Mouse (Mus musculus) CH12.LX (cell line): ENCODE data around the gene Pdcd7. TPM values are rescaled to one million over a fixed set of nuclear protein-coding genes. Genes with fewer than 3 reads are reported as not detected.

Experiments
- DNase-seq: peaks from one replicate; pipeline ENCODE4 v3.0.0-alpha.2; 2013; ENCODE audit errors: extremely low read depth
- H3K27ac ChIP-seq: 2 replicates; pipeline ENCODE4 v1.5.1; 2012; ENCODE audit warnings: low read depth, mild to moderate bottlenecking, control low read depth, moderate library complexity; ENCODE audit not compliant: insufficient read depth
- H3K27me3 ChIP-seq: replicated peaks from 2 replicates; pipeline ENCODE3; 2012; ENCODE audit warnings: inconsistent platforms
- H3K36me3 ChIP-seq, 2 experiments: replicated peaks in 1 of 2; 2 replicates each; pipeline versions ENCODE3 to v1.6.1; 2012; ENCODE audit warnings: inconsistent platforms in 1 of 2, low read length in 1 of 2, mild to moderate bottlenecking in 1 of 2, mixed read lengths in 1 of 2, moderate library complexity in 1 of 2; ENCODE audit not compliant: control insufficient read depth in 1 of 2, insufficient read depth in 1 of 2
- H3K4me1 ChIP-seq, 2 experiments: 2 replicates each; pipeline ENCODE4 v1.6.1; 2012; ENCODE audit warnings: inconsistent platforms in 1 of 2, moderate library complexity in 1 of 2; ENCODE audit not compliant: insufficient read depth in 2 of 2, control insufficient read depth in 1 of 2
- H3K4me2 ChIP-seq: 2 replicates; pipeline ENCODE4 v1.6.1; 2012; ENCODE audit warnings: low read depth, mild to moderate bottlenecking, control low read depth; ENCODE audit not compliant: poor library complexity, insufficient read depth, severe bottlenecking
- H3K4me3 ChIP-seq, 3 experiments: fragments of 150-350 bp in 1 of 3; sonication (generic) in 1 of 3; replicated peaks in 1 of 3; 2 replicates each; pipeline versions ENCODE3 to v1.5.1; 2011 to 2012; ENCODE audit warnings: low read depth in 2 of 3, low read length in 2 of 3, mild to moderate bottlenecking in 2 of 3, moderate library complexity in 2 of 3, control low read depth in 1 of 3, improper control_type of control experiment in 1 of 3, inconsistent platforms in 1 of 3, mixed read lengths in 1 of 3; ENCODE audit not compliant: poor library complexity in 1 of 3
- H3K79me2 ChIP-seq: replicated peaks from 2 replicates; pipeline ENCODE4 v1.6.1; 2012; ENCODE audit warnings: mild to moderate bottlenecking, moderate library complexity; ENCODE audit not compliant: control insufficient read depth, poor library complexity, insufficient read depth, severe bottlenecking; ENCODE audit errors: extremely low read depth
- H3K9ac ChIP-seq: 2 replicates; pipeline ENCODE4 v1.6.1; 2012; ENCODE audit warnings: low read depth, mild to moderate bottlenecking, control low read depth, moderate library complexity; ENCODE audit not compliant: insufficient read depth
- H3K9me3 ChIP-seq: replicated peaks from 2 replicates; pipeline ENCODE3; 2012; ENCODE audit warnings: low read length, inconsistent platforms, mixed read lengths
- CHD1 ChIP-seq: IDR thresholded peaks from 2 replicates; pipeline ENCODE4 v1.6.1; 2012; ENCODE audit warnings: low read depth, low read length, improper control_type of control experiment, inconsistent platforms
- CHD2 ChIP-seq: IDR thresholded peaks from 2 replicates; pipeline ENCODE4 v1.6.1; 2011; ENCODE audit warnings: low read length, improper control_type of control experiment
- CTCF ChIP-seq, 2 experiments: IDR thresholded peaks in 1 of 2; conservative IDR thresholded peaks in 1 of 2; 2 replicates each; pipeline ENCODE4 v1.5.1; 2011 to 2012; ENCODE audit warnings: low read depth in 2 of 2, low read length in 2 of 2, improper control_type of control experiment in 1 of 2, inconsistent platforms in 1 of 2, mild to moderate bottlenecking in 1 of 2, moderate library complexity in 1 of 2
- E2F4 ChIP-seq: IDR thresholded peaks from 2 replicates; pipeline ENCODE4 v1.6.1; 2011; ENCODE audit warnings: low read depth, low read length, improper control_type of control experiment; ENCODE audit not compliant: insufficient replicate concordance
- ELF1 ChIP-seq: IDR thresholded peaks from 2 replicates; pipeline ENCODE4 v1.6.1; 2014; ENCODE audit warnings: low read depth, mild to moderate bottlenecking, inconsistent platforms, low read length, improper control_type of control experiment
- ETS1 ChIP-seq: conservative IDR thresholded peaks from 2 replicates; pipeline ENCODE4 v1.6.1; 2012; ENCODE audit warnings: low read depth, mild to moderate bottlenecking, inconsistent platforms, low read length, improper control_type of control experiment, moderate library complexity
- HCFC1 ChIP-seq: IDR thresholded peaks from 2 replicates; pipeline ENCODE4 v1.6.1; 2012; ENCODE audit warnings: low read depth, mild to moderate bottlenecking, inconsistent platforms, low read length, improper control_type of control experiment
- IRF4 ChIP-seq: IDR thresholded peaks from 2 replicates; pipeline ENCODE4 v1.6.1; 2014; ENCODE audit warnings: low read depth, mild to moderate bottlenecking, inconsistent platforms, low read length, improper control_type of control experiment
- MAZ ChIP-seq: IDR thresholded peaks from 2 replicates; pipeline ENCODE4 v1.6.1; 2012; ENCODE audit warnings: low read depth, mild to moderate bottlenecking, inconsistent platforms, low read length, improper control_type of control experiment, moderate library complexity
- MXI1 ChIP-seq: IDR thresholded peaks from 2 replicates; pipeline ENCODE4 v1.6.1; 2011; ENCODE audit warnings: mild to moderate bottlenecking, low read depth, low read length, improper control_type of control experiment
- NRF1 ChIP-seq: IDR thresholded peaks from 2 replicates; pipeline ENCODE4 v1.6.1; 2014; ENCODE audit warnings: low read depth, mild to moderate bottlenecking, inconsistent platforms, low read length, improper control_type of control experiment, moderate library complexity
- POLR2A ChIP-seq: IDR thresholded peaks from 2 replicates; pipeline ENCODE4 v1.6.1; 2011; ENCODE audit warnings: low read depth, mild to moderate bottlenecking, improper control_type of control experiment, low read length
- POLR2AphosphoS2 ChIP-seq: IDR thresholded peaks from 2 replicates; pipeline ENCODE4 v1.6.1; 2011; ENCODE audit warnings: low read depth, low read length, improper control_type of control experiment
- SIN3A ChIP-seq: IDR thresholded peaks from 2 replicates; pipeline ENCODE4 v1.6.1; 2012; ENCODE audit warnings: low read length, improper control_type of control experiment, inconsistent platforms
- TBP ChIP-seq: conservative IDR thresholded peaks from 2 replicates; pipeline ENCODE4 v1.6.1; 2011; ENCODE audit warnings: low read depth, low read length, improper control_type of control experiment
- TCF12 ChIP-seq: IDR thresholded peaks from 2 replicates; pipeline ENCODE4 v1.6.1; 2014; ENCODE audit warnings: low read depth, mild to moderate bottlenecking, inconsistent platforms, low read length, improper control_type of control experiment
- ZC3H11A ChIP-seq: IDR thresholded peaks from 2 replicates; pipeline ENCODE4 v1.6.1; 2012; ENCODE audit warnings: low read depth, mild to moderate bottlenecking, inconsistent platforms, low read length, improper control_type of control experiment
- ZMIZ1 ChIP-seq: IDR thresholded peaks from 2 replicates; pipeline ENCODE4 v1.6.1; 2012; ENCODE audit warnings: low read depth, mild to moderate bottlenecking, inconsistent platforms, low read length, improper control_type of control experiment
- dilution Hi-C: fragments of 300-500 bp; cut with MboI; formaldehyde crosslinking; loops from 2 replicates; pipeline ENCODE4 v1.14.3; 2020; ENCODE audit warnings: low sequenced_read_pairs; ENCODE audit not compliant: extremely low pct_unique_long_range_greater_than_20kb, extremely low pct_ligation_motif_present
- in situ Hi-C: fragments of 300-500 bp; cut with MboI; formaldehyde crosslinking; loops from 3 replicates; pipeline ENCODE4 v1.14.3; 2019; ENCODE audit warnings: low sequenced_read_pairs, low pct_ligation_motif_present, low pct_unique_long_range_greater_than_20kb, mixed read lengths
- polyA plus RNA-seq: library from polyadenylated mRNA; unstranded; fragments of >175 nt; gene quantifications from 2 replicates; pipeline ENCODE4 v1.2.1, GENCODE M21; 2012; ENCODE audit warnings: low read depth; ENCODE audit not compliant: insufficient read length
- total RNA-seq, 2 experiments: library from RNA; depleted of rRNA; stranded (reverse); fragments of 300-350 nt in 1 of 2; fragments of >200 nt in 1 of 2; gene quantifications; 2 replicates each; pipeline ENCODE4 v1.2.3; 2012 to 2014

Gene Pdcd7
- total and polyA plus RNA-seq, 3 experiments, result 13.1 to 20.6 (median 14.5) TPM

- in situ Hi-C loops (no loop called here), dilution Hi-C loops (no loop called here)
- no peaks in the 10 kb centered on the region for H3K27me3 ChIP-seq
- H3K79me2 ChIP-seq, result no peaks in the 10 kb centered on the region
- H3K4me1 ChIP-seq, result no peaks in the 10 kb centered on the region
- no peaks in the 10 kb centered on the region for H3K36me3 ChIP-seq
- no peak for DNase-seq
- H3K4me3 ChIP-seq, result no peak overlapping the region
- no peak for TF ChIP-seq CHD2
- no peak for TF ChIP-seq E2F4
- TF ChIP-seq MAZ, result no peak
- TF ChIP-seq CHD1, result no peak
- TF ChIP-seq TCF12, result no peak
- TF ChIP-seq ETS1, result no peak
- TF ChIP-seq HCFC1, result no peak
- no peak for TF ChIP-seq IRF4
- TF ChIP-seq POLR2A, result no peak
- no peak overlapping the region for H3K9ac ChIP-seq
- H3K9me3 ChIP-seq, result no peaks in the 10 kb centered on the region
- no peak overlapping the region for H3K4me2 ChIP-seq
- H3K27ac ChIP-seq, result no peak overlapping the region
Measured at GRCm38 (mm10) chr9:65404331-65405183, 58.7 kb downstream of the Pdcd7 start.

GRCm38 (mm10) chr9:65405184-65405449, 59.2 kb downstream of the Pdcd7 start:
- Histone ChIP-seq H3K27ac (no peak overlapping the region), H3K4me1 (no peaks in the 10 kb centered on the region), H3K9me3 (no peaks in the 10 kb centered on the region), H3K4me2 (no peak overlapping the region)
- in situ Hi-C loops, result no loop called here
- TF ChIP-seq SIN3A (no peak), TBP (no peak), CTCF (conservative IDR thresholded peaks at IDR 0.05 in 1 of 2, IDR thresholded peaks at IDR 0.05 in 1 of 2; ENCODE audit: low read depth in 2 of 2, low read length in 2 of 2) (no peak), NRF1 (no peak), TCF12 (no peak), ZC3H11A (no peak), ELF1 (no peak), ETS1 (no peak), POLR2AphosphoS2 (no peak), ZMIZ1 (no peak), MXI1 (no peak), IRF4 (no peak), CHD1 (no peak), HCFC1 (no peak)
- TF ChIP-seq, all 38 proteins: peak for 0
- Histone ChIP-seq H3K79me2 (no peaks in the 10 kb centered on the region), H3K36me3 (no peaks in the 10 kb centered on the region), H3K27me3 (no peaks in the 10 kb centered on the region), H3K9ac (no peak overlapping the region), H3K4me3 (no peak overlapping the region)
- dilution Hi-C loops, result no loop called here
- no peak for DNase-seq
